Mouse (Mus musculus): ENCODE results near the gene Stra6.
A peak's percentile ranks its signal among the peaks of the same experiment; 100 is the strongest.

Stra6 gene

DNA sequence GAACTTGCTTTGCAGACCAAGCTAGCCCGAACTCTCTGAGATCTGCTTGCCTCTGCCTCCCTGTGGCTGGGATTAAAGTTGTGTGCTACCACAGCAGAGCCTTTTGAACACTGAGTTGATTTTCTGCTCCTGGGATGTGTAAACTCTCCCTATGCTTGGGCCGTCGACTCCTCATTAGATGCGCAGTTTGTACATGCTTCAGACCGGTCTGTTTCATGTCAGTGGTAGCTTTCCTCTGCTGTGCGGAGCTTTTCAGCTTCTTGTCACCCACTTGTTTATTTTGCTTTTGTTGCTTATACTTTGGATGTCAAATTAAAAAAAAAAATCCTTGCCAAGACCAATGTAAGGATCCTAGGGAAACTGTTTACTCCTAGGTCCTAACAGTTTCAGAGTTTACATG lies 32.4 kb downstream of the Stra6 start:
- no peak for DNase-seq (ENCODE audit: low spot score)

DNA sequence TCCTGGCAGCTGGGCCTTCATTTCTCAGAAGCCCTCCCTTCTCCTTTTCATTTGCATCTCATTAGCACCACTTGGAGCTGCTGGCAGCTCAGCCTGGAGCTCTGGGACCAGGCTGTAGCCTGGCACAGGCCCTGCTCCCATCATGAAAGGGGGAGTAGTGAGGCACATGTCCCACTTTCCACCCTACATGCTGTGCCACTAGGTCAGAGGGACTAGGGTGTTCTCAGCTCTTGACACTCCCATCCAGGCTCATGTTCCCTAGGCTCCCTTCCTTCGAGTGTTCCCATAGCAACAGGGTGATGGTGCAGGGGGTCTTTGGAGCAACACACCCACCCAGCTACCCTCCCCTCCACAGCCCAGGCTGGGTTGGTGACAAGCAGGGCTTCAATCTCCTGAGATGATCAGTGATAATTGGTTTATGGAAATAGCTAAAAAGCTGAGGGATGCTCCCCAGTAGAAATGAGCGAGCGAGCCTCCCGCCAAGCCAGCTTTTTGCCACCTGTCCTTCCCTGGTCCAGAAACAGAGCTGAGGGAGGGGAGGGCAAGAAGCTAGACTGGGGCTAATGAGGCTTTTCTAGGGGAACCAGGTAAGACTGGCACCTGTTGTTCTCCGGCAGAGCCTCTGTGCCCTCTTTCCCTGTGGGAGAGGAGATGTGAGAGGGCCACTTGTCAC lies 33.2 kb downstream of the Stra6 start:
- DNase-seq (ENCODE audit: low spot score): no peak

DNA sequence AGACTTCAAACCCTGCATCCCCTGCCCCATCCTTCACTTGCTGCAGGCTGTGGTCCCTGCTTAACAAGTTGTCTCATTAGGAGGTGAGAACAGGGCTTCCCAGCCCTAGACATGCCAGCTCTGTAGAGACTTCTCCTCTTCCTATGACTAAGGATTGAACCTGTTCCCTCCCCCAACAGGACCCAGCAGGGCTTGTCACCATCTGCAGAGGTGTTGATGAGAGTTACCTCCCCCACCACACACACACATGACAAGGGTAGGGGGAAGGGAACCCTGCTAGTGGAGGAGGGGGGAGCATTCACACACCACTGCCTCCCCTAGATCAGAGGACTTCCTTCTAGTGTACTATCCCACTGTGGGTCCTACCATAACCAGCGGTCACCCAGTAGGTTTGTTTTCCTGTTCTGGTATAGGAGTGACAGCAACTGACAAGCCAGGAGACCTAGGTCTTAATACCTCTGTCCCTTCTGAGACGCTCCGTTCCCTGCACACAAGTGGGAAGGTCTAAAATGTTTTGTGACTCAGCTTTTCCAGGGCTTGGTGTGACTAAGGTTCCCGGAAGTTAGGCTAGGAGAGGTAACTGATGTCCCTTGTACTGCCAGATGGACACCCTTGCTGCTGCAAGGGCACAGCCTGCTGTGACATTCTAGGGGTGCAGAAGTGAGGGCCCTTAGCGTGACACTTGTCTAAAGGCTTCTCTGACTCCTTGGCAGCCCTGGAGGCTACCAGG lies 36.4 kb downstream of the Stra6 start:
- no peak for DNase-seq (ENCODE audit: low spot score)

DNA sequence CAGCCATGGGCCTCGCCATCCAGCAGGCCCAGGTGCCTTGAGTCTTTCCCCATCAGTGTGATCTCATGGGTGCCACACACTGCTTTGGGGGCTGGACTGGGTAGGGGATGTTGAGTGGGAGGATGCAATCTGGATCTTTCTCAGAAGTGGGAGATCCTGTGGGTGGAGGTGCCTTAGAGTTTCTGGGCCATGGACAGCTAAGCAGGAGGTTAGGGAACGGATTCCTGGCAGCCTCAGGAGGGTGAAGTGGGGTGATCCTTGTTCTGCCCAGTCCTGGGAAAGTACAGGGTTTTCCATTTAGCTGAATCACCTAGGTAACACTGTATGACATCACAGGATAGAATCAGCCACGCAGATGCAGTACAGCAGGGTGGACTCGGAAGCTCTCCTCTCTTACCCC lies 38.4 kb downstream of the Stra6 start:
- no peak for DNase-seq (ENCODE audit: low spot score)

DNA sequence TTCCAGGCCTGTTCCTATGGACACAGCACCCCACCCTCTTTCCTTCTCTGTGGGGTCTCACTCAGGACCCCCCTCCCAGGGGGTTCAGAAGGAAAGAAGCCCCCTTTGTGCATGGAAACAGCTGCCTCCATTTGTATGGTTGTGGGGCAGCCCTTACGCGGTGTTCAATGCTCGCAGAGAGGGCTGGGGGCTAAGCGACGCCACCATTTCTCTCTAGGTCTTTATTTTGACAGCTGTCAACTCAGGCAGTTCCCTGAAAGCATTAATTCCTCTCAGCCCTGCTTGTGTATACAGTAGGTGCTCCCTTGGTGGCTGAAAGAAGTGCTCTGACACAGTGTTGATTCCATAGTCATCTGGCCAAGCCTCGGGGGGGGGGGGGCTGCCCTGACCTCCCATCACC lies 40.1 kb downstream of the Stra6 start:
- DNase-seq (ENCODE audit: low spot score): no peak

DNA sequence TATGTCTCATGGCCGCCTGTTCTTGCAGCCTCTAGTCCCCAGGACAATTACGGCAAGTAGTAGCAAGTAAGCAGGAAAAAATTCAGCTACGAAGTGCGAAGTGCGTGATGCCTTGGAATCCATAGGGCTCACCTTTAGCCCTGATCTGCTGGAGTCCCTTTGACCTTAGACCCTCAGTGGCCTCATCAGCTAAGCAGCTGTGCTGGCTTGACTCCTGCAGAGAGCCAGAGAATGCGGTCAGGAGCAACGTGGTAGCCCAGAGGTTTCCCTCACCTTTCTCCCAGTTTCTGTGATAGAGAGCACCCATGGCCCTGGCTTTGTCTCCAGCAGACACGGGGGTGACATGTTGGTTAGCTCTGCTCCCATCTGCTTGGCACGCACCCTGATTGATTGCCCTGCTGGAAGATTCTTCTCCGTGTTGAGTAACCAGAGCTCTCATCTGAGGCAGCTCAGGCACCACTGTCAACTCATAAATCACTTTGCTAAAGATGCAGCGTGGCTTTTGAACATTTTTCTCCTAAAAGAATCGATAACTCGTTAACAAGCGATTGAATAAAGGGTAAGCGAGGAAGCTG lies 42.1 kb downstream of the Stra6 start:
- DNase-seq (ENCODE audit: low spot score): no peak

DNA sequence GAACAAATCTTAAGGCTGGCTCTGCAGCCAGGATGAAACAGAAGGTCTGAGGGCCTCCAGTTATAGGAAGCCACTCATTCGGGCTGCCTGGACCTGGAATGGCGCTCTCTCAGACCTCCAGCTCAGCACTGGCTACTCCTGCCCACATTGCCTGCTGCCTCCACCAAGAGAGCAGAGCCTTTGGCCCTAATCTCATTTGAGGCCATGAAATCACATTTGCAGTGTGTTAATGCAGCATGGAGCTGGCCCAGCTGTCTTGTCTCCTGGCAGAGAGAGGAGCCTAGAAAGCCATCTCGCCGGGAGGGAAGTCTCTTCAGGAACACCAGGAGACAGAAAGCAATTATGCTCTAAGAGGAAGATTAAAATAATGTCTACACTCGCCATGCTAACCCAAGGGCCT lies 43.9 kb downstream of the Stra6 start:
- no peak for DNase-seq (ENCODE audit: low spot score)

DNA sequence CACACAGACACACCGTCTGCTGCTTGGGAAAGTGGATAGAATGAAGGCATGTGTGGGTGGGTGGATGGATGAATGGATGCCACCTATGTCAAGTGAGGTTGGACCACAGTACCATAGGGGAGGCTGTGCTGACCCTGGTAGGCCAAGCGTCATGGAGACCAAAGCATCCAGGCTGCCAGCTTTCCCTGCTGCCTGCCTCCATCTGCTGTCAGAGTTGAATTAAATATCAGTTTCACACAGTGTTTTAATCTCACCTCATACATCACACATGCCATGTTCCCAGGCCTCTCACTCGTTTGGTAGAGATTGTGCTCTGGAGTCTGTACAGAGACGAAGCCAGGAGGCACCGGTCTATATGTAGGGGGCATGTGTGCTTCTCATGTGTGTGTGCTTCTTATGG lies 47.2 kb downstream of the Stra6 start:
- no peak for DNase-seq (ENCODE audit: low spot score)

DNA sequence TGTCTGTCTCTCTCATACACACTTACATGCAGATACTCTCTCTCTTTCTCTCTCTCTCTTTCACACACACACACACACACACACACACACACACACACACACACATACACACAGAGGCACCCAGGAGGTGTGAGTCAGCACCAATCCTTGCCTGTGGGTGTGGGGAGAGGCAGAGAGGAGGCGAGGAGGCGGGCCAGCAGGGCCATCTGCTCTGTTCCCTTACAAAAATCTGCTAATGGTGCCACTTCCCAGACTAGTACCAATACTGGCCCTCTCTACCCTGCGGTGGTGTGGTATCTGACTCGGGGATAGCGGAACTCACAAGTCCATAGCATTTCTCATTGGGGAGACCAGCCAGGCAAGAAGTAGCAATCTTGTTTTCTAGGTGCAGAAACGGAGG lies 47.8 kb downstream of the Stra6 start:
- peak; percentile 12 for DNase-seq (ENCODE audit: low spot score)

DNA sequence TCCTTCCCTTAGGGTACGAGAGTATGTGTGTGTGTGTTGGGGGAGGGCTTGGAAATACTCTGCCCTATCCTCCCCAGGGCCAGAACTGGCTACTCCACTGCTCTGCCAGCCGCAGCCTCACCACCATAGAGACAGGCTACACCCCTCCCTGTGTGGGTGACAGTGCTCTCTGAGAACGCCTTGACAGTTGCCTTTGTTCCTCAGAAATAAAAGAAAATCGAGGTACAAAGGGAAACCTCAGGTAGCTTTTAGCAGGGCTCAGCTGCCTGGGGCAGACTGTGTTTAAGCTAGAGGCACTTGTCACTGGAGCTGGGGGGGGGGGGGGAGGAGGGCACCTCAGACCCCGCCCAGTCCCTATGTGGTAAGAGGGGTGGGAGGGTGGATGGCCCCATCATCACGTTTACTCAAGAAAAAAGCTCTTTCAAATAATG lies 48.7 kb downstream of the Stra6 start:
- DNase-seq (ENCODE audit: low spot score): peak; percentile 82

DNA sequence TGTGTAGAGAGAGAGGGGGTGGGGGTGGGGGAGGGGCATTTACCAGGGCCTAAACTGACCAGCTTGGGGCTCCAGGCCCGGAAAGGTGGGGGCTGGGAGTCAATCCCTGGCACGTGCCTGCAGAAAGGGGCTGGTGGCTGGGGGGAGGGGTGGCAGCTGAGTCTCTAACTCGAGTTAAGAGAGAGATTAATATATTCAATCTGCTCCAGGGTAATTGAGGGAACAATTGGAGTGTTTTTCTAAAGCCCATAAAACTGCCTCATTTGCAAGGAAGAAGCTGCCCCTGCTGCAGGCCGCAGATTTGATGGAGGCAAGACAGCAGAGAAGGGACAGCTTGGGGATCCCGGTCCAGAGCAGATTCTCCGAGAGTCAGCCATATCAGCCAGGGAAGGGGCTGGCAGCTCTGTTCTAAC lies 49.3 kb downstream of the Stra6 start:
- no peak for DNase-seq (ENCODE audit: low spot score)

DNA sequence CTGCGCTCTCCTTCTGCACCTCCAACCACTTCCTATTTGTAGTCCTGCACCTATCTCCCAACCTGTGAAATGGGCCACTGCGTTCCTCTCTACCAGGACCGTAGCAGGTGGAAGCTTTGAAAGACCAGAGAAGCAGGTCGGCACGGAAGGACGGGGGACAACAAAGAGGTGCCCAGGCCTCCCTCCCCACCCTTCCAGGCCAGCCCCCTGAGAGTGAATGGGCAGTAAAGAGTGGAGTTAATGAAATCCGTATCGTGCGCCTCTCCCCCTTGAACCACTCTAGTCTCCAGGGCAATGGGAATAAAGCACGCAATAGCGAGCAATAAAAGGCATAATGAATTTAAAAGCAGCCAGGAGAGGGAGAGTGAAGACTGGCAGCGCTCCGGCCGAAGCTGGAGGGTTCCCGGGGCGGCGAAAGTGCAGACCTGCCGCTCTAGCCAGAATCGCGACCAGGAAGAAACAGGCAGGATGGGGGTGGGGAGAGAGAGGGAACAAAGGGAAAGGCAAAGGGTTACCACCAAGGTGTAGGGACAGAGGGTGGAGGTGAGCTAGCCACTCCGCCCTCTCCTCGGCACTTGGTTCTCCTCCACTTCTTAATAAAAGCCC lies 49.8 kb downstream of the Stra6 start:
- DNase-seq (ENCODE audit: low spot score): no peak

DNA sequence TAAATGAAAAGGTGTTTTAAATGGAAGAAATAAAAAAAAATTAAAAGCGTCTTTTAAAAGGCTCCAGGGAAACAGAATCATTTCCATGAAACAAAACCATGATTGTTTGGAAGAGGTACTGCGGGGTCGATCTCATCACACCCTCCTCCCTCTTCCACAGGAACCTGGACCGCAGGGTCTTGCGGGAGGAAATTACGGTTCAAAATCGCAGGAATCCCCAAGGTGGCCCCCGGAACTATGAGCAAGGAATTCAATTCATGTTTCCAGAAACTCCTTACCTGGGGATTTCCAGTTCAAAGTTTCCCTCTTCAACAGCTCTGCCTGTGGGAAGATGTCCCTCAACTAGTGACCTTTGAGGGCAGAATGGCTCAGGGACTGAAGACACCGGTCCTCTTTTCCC lies 50.4 kb downstream of the Stra6 start:
- no peak for DNase-seq (ENCODE audit: low spot score)

DNA sequence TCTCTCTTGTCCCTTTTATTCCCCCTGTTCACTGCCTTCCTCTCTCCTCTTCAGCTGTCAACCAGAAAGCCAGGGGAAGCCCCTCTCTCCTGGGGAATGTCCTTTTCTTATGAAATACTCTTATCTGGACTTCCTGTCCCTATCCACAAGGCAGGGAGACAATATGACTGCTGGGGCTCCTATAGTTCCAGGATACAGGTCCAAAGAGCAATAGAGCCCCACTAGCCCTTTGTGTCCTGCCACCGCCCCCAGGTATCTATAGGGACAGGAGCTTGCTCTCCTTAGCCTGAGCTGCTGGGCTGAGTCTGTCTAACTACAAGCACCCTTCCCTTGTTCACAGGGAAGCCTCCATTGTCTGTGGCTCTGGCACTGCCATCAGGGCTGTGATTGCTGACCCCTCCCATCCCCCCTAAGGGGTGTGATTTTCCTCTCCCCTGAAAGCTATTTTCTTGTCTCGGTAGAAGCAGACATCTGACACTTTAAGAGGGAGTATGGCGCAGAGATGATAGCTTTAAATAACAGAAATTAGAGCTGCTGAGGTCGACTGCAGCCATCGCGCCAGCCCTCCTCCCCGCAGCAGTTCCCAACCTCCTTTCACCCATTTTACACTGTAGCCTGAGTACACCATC lies 51.8 kb downstream of the Stra6 start:
- DNase-seq (ENCODE audit: low spot score): no peak

DNA sequence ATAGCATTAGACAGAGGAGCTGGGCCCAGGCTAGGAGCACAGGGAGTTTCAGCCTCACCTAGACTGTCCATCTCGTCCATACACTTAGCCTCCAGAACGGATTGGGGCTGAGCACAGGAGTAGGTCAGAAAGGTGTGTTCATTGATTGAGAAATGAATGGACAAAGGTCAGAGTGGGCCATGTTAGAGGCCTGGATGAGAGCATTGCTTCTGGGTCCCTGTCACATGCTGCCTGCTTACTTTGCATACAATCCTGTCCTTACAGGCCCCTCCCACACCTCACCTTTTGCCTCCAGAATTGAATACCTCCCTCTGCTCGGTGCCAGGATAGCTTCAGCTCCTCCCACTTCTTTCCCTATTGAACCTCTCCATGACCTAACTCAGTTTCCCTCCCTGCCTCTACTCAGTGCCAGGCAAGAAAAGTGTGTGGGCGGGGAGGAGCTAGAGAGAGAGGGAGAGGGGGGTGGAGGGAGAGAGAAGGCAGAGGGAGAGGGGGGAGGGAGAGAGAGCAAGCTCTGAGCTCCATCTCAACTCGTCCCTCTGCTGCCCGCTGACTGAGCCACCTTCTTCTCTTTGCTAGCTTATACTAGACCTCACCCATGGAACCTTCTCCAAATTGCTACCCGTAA lies 52.5 kb downstream of the Stra6 start:
- no peak for DNase-seq (ENCODE audit: low spot score)

DNA sequence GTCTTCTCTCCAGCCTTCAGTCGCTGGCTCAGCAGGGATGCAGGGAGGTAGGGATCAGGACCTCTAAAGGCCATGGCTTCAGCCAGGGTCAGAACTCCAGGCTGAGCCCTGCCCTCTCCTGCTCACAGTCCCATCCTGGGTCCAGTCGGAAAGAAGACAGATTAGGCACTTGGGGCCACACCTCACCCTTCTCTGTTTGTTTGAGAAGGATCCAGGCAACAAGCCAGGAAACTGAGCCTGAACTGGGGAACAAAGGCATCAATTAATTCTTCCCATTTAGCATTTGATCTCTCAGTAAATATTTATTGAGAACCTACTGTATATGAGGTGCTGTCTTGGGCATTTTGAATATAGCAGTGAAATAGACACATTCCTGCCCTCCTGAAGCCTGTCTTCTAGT lies 55.1 kb downstream of the Stra6 start, which contains the start of gene Ccdc33:
TSS of gene Ccdc33 (minus strand) at position 153 of the 400 bp plus-strand sequence.
- DNase-seq (ENCODE audit: low spot score): no peak

DNA sequence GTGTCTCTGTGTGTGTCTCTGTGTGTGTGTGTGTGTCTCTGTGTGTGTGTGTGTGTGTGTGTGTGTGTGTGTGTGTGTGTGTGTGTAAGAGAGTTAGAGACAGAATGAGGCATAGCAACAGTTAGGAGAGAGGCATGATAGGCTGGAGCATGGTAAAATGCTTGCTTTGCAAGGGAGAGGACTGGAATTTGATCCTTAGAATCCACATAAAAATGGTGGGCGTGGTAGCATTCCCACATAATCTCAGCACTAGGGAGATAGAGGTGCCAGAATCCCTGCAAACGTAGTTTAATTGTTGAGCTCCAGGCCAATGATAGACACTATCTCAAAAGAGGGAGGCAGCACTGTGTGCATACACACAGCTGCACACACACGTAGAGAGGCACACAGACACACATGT lies 61.5 kb downstream of the Stra6 start:
- DNase-seq (ENCODE audit: low spot score): no peak

DNA sequence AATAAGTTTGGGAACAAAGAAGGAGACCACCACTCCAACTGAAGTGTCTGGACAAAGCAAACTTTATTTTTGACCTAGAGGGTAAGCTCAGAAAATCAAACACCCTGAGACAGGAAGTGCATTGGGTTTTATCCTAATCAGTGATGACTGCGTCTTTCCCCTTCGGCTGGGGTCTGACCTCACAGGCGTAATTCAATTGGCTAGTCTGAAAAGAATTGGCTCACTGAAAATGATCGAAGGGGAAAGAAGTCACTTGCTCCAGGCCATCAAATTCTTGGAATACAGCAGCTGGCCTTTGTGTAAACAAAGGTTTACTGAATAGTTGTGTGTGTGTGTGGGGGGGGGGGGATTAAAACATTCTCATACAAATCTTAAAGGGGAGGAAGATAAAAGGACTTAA lies 62.2 kb downstream of the Stra6 start:
- DNase-seq (ENCODE audit: low spot score): no peak

DNA sequence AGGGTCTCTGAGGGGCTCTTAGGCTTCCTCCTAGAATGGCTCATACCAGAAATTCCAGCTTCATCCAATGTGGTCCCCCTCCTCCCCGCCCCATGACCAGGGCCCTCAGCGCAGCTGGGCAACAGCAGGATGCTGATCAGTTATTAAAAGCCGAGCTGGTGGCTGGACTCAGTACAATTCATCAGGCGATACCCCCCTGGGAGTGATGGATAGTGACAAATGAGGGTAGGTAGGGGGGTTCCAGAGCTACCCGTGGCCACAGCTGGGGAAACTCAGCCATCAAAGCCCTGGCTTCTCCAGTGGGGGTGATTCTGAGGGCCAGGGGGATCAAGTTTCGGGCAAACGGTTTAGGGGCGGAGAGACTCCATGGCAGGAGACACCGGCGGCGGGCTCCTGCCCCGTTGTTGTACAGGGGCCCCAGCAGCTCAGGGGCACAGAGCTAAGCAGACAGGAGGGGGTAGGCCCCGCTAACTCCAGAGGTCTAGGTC lies 65.4 kb downstream of the Stra6 start:
- DNase-seq (ENCODE audit: low spot score): no peak

DNA sequence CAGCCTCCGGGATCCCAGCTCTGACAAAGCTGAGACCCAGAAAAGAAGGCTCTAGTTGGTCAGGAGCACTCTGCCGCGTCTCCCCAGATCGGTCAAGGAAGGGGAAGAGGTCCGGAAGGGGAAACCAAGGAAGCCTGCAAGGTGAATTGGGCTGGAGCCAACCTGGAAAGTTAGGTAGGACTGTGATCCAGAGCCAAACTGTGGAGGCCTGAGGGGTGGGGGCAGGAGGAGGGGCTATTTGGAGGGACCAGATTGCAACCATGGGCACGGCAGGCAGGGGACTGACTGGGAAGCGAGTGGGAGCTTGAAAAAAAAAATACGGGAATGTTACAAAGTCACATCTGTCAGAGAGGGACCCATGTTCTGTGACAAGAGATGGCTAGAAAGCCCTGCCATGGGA lies 65.9 kb downstream of the Stra6 start:
- DNase-seq (ENCODE audit: low spot score): no peak

DNA sequence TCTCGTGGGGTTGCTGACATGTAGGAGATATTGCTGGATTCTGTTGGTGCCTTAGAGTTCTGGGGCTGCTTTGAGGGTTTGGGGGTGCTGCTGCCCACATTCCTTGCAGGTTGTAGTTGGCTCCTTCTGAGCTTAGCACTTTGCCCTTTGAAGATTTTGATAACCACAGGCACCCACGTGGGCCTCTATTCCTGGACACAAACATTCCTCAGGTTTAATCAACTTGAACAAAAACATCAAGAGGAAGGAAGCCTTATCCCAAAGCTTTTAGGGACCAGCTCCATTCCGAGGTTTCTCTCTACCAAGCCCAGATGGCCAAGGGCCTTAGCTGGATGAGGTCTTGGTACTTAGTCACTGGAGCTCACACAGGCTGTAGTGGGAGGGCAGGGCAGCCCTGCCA lies 67.3 kb downstream of the Stra6 start:
- DNase-seq (ENCODE audit: low spot score): no peak

DNA sequence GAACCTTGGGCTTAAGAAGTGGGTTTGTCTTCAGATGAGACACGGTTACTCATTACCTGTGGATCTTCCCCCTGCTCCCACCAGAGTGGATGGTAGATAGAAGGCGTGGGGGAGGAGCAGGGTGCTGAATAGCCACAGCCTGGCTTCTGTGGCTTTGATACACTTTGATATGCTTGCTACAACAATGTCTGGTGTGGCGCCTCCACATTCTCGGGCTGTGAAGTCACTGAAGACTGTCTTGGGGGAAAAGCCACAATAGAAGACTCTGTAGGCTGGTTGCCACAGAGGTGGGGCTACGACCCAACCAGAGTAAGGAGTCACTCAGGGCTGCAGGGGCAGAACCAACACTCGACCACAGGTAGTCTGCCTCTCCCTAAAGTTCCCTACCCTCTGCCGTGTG lies 68.1 kb downstream of the Stra6 start:
- DNase-seq (ENCODE audit: low spot score): peak; percentile 63
